Mouse (Mus musculus): ENCODE measurements around the gene Tbc1d10b.

GRCm38 (mm10) chr7:127162546-127162945 is 45.7 kb downstream of the Tbc1d10b start:
- no peak for TF ChIP-seq CTCF (conservative IDR thresholded peaks at IDR 0.05; ENCODE audit: low read length)
- no peak for TF ChIP-seq POU5F1 (IDR thresholded peaks at IDR 0.05; ENCODE audit: borderline replicate concordance, low read length)
- no peak for TF ChIP-seq NANOG (IDR thresholded peaks at IDR 0.05; ENCODE audit: borderline replicate concordance, low read length)
